Mouse (Mus musculus) cortical plate, adult 2 months (tissue): ENCODE results near the gene Lmbr1l.

Experiments
- CTCF ChIP-seq: fragments of 200-500 bp; IDR thresholded peaks from 2 replicates; pipeline ENCODE4 v1.5.1; 2011; ENCODE audit warnings: mild to moderate bottlenecking, control low read depth, low read length; ENCODE audit not compliant: insufficient read depth; ENCODE audit errors: extremely low read depth
- POLR2A ChIP-seq: fragments of 200-500 bp; IDR thresholded peaks from 2 replicates; pipeline ENCODE4 v1.6.1; 2011; ENCODE audit warnings: mild to moderate bottlenecking, low read length, control low read depth; ENCODE audit not compliant: insufficient read depth; ENCODE audit errors: extremely low read depth

GRCm38 (mm10) chr15:98941539-98941938 lies 23.5 kb upstream of the Lmbr1l start:
- TF ChIP-seq POLR2A, result no peak
- no peak for TF ChIP-seq CTCF
